Mouse (Mus musculus): ENCODE data around the gene Pafah1b3.

Pafah1b3 gene

GRCm38 (mm10) chr7:25281734-25282601 is 15.8 kb downstream of the Pafah1b3 start:
- DNase-seq (ENCODE audit: low read depth, low spot score) = peak; percentile 94

DNA sequence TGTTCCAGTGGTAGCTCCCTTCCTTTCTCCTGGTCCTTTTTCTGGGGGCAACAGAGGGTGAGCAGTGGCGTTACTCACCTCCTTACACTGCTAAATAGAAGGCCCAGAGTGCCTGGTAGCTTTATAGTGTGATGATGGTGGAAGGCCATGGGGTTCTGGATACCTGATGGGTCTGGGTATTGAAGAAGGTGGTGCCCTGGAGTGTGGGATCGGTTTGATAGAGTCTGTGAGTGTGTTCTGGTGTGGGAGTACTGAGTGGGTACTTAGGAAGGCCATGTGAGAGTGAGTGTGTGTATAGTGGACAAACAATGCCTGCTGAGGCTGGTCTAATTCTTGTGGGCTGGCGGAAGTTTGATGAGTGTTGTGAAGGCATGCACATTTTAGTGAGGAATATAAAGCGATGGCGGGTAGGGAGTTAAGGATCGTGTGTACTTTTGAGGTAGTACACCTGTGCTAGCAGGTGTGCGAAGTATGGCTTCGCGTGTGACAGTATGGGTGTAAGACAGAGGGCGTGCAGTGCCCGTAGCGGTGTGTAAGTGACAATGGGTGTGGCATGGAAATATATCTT is 16.5 kb downstream of the Pafah1b3 start:
- no peak for DNase-seq (ENCODE audit: low read depth, low spot score)

DNA sequence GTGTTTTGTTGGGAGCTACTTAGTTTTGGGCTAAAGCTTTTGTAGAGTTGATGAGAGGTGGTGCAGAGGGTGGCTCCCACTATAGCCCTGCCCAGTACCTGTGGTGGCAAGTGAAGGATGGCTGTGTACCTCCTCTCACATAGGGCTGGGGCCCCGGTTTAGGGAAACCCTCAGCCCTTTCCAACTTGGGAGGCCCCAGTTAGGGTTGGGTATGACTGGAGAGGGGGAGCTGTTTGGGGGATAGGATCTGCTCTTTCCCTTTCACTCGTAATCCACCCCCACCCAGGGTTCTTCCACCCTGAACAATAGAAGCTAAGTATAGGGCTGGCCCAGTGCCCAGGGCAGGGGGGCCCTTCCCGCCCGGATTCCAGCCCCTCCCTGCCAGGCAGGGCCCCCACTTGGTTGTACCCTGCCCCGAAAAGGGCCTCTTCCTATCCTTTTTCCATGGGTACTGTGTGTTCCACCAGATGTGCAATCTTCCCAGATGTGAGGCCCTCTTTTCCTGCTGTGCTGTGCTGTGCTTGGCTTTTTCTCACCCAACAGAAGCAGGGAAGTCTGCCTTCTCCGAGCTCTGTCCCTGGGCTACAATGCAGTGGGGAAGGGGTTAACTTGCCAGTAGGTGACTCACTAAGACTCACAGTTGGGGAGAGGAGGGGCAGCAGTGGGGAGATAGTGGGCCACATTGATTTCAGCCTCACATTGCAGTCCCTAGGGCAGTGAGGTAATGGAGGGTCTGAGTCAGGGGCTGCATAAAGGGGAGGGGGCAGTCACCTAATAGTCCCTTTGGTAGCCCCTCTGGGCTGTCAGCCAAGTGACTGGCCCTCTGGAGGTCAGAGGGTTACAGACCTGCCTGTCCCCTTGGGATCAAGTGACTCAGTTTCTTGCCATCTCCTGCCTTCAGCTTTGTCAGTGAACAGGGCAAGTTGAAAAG is 17.7 kb downstream of the Pafah1b3 start:
- no peak for DNase-seq (ENCODE audit: low read depth, low spot score)

DNA sequence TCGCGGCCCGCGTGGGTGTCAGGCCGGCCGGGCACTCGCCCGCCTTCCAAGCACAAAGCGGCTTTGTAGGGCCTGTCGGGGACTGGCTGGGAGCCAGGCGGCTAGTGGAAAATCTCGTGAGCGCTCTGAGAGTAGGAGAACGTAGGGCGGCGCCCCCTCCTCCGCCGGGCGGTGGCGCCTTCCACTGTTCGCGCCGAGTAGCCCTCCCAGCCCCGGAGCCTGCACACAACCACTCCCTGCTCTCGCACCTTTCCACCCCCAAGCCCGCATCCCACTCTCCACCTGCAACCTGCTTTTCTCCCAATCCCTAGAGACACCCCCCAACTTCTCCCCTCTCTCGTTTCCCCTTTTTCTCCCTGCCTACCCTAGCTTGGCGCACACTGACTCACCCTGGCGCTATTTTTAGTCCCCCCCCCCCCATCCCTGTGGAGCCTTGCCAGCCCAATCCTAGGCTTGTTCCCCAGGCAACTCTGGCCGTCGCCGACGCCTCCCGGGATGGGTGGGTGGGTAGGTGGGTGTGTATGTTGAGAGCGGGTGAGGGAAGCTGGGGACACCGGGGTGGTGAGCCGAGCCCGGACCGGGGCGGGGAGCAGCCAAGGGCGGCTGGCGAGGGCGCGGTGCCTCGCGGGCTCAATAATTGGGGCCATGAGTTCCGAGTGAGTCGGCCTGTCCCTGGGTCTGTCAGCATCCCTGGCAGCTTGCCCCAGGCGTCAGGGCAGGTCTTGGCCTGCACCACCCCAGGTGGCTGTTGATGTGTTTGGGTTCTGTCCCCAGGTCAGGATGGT is 18.5 kb downstream of the Pafah1b3 start:
- peak; percentile 88 for DNase-seq (ENCODE audit: low read depth, low spot score)

GRCm38 (mm10) chr7:25278341-25279075 is 19.3 kb downstream of the Pafah1b3 start:
- DNase-seq (ENCODE audit: low read depth, low spot score) = peak; percentile 92

DNA sequence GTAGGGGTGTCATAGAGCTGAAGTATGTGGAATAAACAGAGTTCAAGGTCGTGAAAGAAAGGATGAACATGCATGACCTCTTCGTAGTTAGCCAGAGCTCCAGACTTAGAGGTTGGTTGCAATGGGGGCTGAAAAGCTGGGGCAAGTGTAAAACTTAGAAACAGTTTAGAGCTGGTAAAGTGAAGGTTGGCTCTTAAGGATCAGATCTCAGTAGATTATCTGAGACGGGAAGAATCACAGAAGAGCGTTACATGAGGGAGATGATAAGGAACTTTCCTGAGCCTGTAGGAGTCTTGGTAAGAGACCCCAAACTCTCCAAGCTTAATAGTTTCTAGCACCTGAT is 19.8 kb downstream of the Pafah1b3 start:
- no peak for DNase-seq (ENCODE audit: low read depth, low spot score)

- no peak for DNase-seq (ENCODE audit: low read depth, low spot score)
Observed at GRCm38 (mm10) chr7:25277405-25277804, 20.4 kb downstream of the Pafah1b3 start.

- DNase-seq (ENCODE audit: low read depth, low spot score) = no peak
Observed at GRCm38 (mm10) chr7:25275555-25276298, 22.1 kb downstream of the Pafah1b3 start.

DNA sequence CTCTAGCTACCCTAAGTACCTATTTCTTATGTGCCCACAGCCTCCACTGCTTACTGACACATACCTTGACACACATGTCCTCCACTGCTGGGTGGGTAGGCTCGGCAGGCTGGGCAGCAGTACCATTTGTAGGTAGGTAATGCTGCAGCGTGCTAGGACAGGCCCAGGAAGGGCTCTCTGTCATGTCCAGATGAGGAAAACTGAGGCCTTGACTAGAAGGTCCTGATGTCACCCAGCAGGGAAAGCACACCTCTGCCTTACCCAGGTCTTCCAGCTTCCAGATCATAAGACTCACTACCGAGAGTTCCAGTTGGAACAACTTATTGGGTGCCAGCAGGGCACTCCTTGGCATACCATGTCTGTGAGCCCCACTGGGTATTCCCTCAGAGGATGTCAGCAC is 22.8 kb downstream of the Pafah1b3 start:
- DNase-seq (ENCODE audit: low read depth, low spot score) = no peak

- DNase-seq (ENCODE audit: low read depth, low spot score) = no peak
Observed at GRCm38 (mm10) chr7:25274571-25274970, 23.2 kb downstream of the Pafah1b3 start.

DNA sequence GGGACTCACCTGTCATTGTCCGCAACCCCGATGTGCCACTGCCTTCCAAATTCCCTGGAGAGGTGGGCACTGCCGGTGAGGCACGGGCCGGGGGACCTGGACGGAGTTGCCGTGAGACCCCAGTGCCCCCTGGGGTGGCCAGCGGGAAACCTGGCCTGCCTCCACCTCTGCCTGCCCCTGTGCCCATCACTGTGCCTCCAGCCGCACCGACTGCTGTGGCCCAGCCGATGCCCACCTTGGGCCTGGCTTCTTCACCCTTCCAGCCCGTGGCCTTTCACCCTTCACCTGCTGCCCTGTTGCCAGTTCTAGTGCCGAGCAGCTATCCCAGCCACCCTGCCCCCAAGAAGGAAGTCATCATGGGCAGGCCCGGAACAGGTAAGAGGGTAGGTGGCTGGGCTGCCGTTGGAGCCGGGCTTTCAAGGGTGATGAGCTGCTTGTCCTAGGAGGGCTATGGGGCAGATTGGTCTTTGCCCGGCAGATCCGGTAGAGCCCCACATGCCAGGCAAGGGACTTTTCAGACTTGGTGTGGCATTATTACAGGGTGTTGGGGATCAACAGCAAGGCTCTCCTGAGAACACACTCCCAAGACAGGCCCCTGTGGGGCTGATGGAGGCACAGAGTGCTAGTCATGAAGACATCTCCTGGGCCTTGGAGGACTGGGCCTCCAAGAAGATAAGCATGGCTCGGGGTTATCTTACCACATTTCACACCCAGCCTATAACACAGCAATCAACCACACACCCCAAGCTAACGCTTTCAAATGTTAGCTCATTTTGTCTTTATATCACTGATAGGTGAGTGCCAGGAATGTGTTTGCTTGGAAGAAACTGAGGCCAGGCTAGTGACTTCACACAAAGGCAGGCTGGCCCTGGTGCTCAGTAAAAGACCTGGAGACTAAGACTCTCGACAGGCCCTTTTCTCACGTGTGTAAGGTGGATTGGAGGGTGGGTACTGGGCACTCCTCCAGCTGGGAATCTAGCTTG is 24.2 kb downstream of the Pafah1b3 start:
- no peak for DNase-seq (ENCODE audit: low read depth, low spot score)

GRCm38 (mm10) chr7:25272445-25273258 is 25.1 kb downstream of the Pafah1b3 start:
- no peak for DNase-seq (ENCODE audit: low read depth, low spot score)

DNA sequence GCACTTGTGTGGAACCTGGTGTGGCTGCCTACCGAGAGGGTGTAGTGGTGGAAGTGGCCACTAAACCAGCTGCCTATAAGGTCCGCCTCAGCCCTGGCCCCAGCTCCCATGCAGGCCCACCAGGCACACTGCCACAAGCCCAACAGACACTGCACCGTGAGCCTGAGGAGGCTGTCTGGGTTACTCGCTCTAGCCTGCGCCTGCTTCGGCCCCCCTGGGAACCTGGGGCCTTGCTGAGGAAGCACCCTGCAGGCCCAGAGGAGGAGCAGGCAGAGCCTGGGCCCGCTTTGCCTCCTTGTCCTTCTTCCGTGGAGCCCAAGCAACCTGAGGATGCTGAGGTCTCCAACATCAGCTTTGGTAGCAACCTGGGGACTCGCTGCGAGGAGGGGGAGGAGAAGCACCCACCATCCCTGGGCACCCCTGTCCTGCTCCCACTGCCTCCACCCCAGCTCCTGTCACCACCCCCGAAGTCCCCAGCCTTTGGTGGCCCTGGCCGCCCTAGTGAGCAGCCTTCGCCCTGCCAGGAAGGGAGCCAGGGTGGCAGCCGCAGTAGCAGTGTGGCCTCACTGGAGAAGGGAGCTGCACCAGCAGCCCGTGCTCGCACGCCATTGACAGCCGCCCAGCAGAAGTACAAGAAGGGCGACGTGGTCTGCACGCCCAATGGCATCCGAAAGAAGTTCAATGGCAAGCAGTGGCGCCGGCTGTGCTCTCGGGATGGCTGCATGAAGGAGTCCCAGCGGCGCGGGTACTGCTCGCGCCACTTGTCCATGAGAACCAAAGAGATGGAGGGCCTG is 25.9 kb downstream of the Pafah1b3 start:
- DNase-seq (ENCODE audit: low read depth, low spot score) = no peak

DNA sequence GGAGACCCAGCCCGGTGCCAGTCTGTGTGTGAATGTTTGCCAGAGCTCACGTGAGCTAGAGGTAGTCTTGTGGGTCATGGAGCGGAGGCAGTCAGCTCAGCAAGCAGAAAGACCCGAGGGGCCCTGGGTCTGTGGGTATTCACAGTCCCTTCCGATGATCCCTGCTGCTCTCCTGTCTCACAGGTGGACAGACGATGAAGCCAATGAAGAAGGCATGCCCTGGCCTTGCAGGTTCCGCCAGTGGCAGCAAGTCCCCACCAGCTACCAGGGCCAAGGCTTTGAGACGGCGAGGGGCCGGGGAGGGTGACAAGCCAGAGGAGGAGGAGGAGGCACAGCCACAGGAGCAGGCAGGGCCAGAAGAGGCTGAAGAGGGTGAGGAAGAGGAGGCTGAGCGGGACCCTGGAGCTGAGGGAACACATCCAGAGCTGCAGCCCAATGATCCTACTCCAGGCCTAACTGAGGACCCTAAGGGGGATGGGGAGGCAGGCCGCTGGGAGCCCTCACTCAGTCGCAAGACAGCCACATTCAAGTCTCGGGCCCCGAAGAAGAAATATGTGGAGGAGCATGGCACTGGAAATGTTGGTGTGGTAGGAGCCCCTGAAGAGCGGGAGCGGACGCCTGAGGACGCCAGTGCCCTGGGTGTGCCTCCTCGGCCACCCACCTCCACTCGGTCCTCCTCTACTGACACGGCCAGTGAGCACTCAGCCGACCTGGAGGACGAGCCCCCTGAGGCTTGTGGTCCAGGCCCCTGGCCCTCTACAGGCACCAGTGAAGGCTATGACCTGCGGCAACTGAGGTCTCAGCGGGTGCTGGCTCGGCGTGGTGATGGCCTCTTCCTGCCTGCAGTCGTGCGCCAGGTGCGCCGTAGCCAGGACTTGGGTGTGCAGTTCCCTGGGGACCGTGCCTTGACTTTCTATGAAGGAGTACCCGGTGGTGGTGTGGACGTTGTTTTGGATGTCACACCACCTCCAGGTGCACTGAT is 26.8 kb downstream of the Pafah1b3 start:
- DNase-seq (ENCODE audit: low read depth, low spot score) = no peak

GRCm38 (mm10) chr7:25269545-25270271 is 28.1 kb downstream of the Pafah1b3 start:
- DNase-seq (ENCODE audit: low read depth, low spot score) = no peak
